Mouse (Mus musculus) olfactory bulb, adult 2 months (tissue): ENCODE data around the gene Krba1.

Experiments
- CTCF ChIP-seq: fragments of 200-500 bp; IDR thresholded peaks from 2 replicates; pipeline ENCODE4 v1.5.1; 2012; ENCODE audit warnings: low read depth, mild to moderate bottlenecking, low read length, moderate library complexity; ENCODE audit not compliant: insufficient read depth
- POLR2A ChIP-seq: fragments of 200-500 bp; IDR thresholded peaks from 2 replicates; pipeline ENCODE4 v1.6.1; 2012; ENCODE audit warnings: mild to moderate bottlenecking, low read depth, low read length, moderate library complexity; ENCODE audit not compliant: insufficient read depth

GRCm38 (mm10) chr6:48410551-48410950 lies 15.2 kb downstream of the Krba1 start:
- no peak for TF ChIP-seq CTCF
- no peak for TF ChIP-seq POLR2A
